Mouse (Mus musculus): ENCODE measurements around the gene Ednra.
"Not testable (repeated sequence)": the region's sequence is repeated elsewhere in the genome, so short reads cannot be mapped to it uniquely, and the experiment has no call there.

The Ednra gene

GRCm38 (mm10) chr8:77718933-77719332, 5.3 kb downstream of the Ednra start:
- no peak for DNase-seq (ENCODE audit: low spot score in 2 of 2)

DNA sequence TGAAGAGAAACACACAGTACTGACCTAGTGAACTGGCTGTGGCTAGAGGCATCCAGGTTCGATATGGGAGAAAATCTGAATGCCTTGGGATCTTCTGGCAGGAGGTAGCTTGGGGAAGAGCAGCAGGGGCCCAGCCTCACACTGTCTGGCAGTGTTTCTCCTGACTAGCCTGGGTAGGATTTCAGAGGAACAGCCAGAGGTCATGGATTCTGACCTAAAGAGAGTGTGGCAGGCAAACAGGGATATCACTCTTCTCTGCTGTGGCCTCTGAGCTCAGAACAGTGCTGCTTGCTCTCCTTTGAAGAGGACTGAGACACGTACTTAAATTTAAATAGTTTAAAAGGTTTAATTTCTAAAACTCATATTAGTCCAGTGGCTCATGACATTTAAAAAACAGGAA, 7.2 kb downstream of the Ednra start:
- no peak for DNase-seq (ENCODE audit: low spot score in 2 of 2)

- no peak for DNase-seq (ENCODE audit: low spot score in 2 of 2)
These were observed 9.8 kb downstream of the Ednra start for GRCm38 (mm10) chr8:77714455-77714854.

GRCm38 (mm10) chr8:77713688-77714087, 10.6 kb downstream of the Ednra start:
- no peak for DNase-seq (ENCODE audit: low spot score in 2 of 2)

- DNase-seq (ENCODE audit: low spot score in 2 of 2), result no peak
These were observed 19.5 kb downstream of the Ednra start for GRCm38 (mm10) chr8:77704768-77705167.

DNA sequence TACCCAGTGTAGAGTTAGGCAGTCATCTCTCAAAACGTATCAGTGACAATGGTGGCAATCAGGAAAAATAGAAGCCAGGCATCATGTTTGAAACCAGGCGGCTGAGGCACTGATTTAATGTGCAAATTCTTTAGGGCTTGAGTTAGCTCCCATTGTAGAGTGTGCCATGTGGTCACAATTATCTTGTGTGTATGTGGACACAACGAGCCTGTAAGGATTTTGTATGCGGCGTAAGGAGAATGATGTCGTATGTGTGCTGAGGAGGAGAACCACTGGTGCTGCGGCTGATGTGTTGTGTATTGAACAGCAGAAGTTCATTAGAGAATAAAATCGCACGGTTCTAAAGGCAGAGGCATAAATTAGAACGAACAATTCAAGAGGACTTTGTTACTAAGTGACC, 26.2 kb downstream of the Ednra start:
- DNase-seq (ENCODE audit: low spot score in 2 of 2), result no peak

GRCm38 (mm10) chr8:77696182-77696581, 28.1 kb downstream of the Ednra start:
- no peak for DNase-seq (ENCODE audit: low spot score in 2 of 2)

DNA sequence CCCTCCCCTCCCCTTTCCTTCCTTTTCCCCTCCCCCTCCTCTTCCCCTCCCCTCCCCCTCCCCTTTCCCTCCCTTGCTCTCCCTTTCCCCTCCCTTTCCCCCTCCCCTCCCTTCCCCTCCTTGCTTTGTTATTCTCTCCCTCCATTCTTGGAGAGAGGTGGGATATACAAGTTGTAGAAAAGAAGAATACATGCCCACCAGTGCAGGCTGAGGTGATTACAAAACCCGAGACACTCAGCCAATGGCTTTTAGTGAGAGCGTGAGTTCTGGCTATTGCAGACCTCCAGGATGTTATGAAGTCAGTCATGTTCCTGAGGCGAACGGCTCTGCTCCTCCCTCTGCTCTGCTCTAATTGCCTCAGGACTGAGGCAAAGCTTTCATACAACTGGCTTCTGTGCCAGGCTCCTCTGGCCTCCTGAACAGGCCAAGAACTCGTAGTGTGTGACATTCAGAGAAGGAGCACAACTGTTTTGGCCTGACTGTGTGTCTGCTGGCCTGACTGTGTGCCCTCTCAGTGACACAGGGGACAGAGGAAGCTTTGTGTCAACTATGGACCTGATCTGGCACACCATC, 28.7 kb downstream of the Ednra start:
- no peak for DNase-seq (ENCODE audit: low spot score in 2 of 2)

GRCm38 (mm10) chr8:77695070-77695469, 29.2 kb downstream of the Ednra start:
- DNase-seq (ENCODE audit: low spot score in 2 of 2), result no peak

DNA sequence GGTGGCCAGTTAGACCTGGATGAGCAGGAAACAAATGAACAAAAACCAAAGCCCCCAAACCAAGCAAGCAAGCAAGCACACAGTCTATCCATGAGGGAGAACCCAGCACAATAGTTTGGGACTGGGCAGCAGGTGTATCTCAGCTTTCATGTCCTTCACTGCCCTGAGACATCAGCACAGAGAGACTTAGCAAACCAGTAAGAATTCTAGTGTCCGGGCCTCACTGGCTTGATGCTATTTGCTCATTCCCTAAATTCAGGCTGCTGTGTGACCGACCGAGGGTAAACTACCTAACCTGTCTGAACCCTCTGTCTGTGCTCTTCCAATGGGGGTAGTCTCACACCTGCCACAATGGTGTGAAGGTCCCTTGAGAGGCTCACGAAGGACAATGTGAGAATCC, 29.7 kb downstream of the Ednra start:
- DNase-seq (ENCODE audit: low spot score in 2 of 2), result no peak

- DNase-seq (ENCODE audit: low spot score in 2 of 2), result not testable (repeated sequence)
These were observed 34.7 kb downstream of the Ednra start for GRCm38 (mm10) chr8:77689421-77690059.

GRCm38 (mm10) chr8:77688978-77689377, 35.3 kb downstream of the Ednra start:
- DNase-seq (ENCODE audit: low spot score in 2 of 2), result no peak

DNA sequence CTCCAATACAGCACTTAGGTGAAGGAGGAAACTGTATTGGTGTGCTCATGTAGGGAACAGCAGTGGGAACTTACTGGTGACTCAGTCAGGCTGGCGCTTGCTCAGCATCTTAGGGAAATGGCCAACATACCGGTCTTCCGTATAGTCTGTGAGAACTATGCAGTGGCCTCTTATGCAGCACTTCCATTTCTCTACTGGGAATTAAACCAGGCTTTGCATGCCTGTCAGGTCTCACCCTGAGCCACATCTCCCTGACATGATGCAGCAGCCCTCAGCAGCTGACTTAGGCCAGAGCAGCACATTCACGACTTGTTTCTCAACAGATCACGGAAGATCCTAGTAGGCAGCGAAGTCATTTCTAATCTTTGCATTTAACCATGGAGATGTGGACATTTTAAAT, 39.9 kb downstream of the Ednra start:
- no peak for DNase-seq (ENCODE audit: low spot score in 2 of 2)

GRCm38 (mm10) chr8:77683356-77684106, 40.7 kb downstream of the Ednra start:
- DNase-seq (ENCODE audit: low spot score in 2 of 2), result no peak

DNA sequence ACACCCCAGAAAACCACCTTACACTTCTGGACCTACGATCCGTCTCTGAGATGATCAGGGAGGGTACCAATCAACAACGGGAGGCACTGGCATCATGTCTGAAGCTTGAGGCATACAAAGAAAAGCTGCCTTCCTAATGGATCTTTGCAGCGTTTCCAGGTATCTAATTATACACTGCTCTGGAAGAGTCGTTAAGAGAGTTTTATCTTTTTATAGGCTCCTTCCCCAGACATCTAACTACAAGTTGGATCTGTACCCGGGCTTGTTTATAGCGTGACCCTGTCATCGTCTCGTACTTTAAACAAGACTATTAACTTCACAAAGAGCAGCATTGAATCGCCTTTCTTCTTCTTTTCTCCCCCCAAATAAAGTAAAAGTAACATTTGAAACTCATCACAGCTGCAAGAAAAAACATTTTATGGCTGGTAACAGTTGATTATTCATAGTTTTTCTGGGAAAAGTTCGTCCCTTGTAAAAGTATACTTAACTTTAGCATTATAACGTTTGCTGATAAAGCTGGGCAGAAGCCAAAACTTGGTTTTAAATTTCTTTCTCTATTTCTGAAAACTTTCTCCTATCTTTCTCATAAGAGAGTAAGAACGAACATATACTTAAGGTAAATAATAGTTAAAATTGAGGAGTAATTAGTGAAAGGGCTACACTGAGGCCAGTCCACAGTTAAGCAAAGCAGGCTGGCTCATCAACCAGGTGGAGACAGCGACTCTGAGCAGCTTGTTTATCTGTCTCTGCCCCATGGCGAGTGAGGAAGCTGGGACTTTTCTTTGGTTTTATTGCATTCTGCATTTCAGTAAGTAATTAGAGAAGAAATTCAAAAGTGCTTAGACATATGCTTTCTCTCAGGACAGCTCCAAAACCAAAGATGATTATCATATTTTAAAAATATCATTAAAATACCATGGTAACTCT, 42.0 kb downstream of the Ednra start:
- DNase-seq (ENCODE audit: low spot score in 2 of 2), result no peak

DNA sequence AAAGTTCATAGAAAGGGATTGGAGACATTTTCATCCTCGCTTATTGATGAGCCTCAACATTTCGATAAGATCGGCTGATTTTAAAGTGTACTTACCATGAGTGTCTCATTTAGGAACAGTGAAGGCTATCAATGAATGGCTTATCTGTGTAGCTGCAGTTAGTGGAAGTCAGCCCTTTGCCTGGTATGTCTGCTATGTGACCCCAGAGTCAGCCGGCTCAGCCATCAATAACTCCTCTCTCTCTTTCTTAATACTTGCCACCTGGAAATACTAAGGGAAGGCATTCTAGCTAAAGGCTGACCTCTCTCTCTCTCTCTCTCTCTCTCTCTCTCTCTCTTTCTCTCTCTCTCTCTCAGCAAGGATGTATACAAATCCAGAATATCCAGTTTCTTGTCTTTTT, 52.2 kb downstream of the Ednra start:
- DNase-seq (ENCODE audit: low spot score in 2 of 2), result no peak

DNA sequence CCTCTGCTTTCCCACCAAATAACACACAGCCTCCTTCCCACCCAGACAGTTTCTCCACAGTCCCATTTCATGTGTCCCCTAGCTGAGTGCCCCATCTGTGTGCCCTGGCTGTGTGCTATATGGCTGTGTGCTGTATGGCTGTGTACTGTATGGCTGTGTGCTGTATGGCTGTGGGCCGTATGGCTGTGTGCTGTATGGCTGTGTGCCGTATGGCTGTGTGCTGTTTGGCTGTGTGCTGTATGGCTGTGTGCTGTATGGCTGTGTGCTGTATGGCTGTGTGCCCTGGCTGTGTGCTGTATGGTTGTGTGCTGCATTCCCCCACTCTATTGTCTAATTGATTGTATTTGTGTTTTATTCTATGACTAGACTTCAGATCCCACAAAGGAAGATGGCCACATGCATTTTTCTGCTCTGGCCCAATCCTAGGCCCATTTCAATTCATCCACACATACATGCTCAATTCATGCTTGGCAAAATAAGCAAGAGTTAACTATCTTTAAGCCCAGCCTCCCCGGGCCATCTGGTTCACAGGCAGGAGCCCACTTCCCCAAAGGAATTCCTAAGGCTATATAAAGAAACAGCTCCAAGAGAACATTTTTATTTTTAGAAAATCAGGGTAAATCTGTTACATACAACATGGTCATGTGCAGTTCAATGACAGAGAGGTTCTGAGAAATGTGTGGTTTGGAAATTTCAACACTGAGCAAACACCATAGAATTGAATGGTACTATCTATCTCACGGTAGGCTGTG, 53.5 kb downstream of the Ednra start:
- no peak for DNase-seq (ENCODE audit: low spot score in 2 of 2)

- no peak for DNase-seq (ENCODE audit: low spot score in 2 of 2)
These were observed 56.3 kb downstream of the Ednra start for GRCm38 (mm10) chr8:77667916-77668315.

DNA sequence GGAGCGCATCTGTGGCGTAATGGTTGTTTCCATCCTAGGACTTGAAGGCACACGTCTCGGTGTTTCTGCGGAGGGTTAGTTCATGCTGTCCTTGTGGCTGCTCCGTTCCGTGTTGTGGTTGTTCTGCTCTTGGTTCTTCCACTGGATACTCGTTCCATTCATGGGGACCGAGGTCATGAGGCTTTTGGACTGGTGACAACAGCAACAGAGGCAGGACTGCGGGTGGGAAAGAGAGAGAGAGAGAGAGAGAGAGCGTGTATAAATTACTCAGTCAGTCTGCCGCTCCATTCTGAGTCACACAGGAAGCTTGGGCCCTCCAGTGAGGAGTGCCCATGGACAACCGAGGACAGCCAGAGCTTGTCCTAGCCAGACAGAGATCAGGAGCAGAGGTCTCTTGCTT, 59.4 kb downstream of the Ednra start:
- DNase-seq (ENCODE audit: low spot score in 2 of 2), result no peak

DNA sequence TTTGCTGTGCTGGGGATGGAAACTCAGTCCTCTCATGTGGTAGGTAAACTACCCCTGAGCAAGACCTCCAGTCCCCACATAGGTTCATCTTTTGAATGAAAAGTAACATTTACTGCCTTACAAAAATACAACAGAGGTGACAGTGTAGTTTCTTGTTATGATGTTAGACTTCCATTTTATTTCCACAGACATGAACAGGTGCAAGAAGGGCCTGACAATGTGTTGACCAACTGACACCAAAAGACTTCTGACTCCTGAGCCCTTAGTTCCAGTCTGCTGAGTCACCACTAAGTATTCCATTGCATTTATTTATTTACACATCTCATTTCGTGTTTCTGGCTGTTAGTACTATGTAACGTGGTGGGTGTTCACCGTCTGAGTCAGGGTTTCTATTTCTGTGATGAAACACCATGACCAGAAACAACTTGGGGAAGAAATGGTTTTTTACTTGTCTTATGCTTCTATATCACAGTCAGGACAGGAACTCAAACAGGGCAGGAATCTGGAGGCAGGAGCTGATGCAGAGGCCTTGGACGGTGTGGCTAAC, 64.7 kb downstream of the Ednra start:
- DNase-seq (ENCODE audit: low spot score in 2 of 2), result no peak

GRCm38 (mm10) chr8:77658356-77658755, 65.9 kb downstream of the Ednra start:
- DNase-seq (ENCODE audit: low spot score in 2 of 2), result no peak

Data from urinary bladder, postnatal 36 days (tissue).